Mouse (Mus musculus) megakaryocyte, embryonic 14.5 days (primary cell): ENCODE results near the gene Tmem220.

ENCODE experiments used
- FLI1 ChIP-seq: IDR thresholded peaks from 2 replicates; pipeline ENCODE4 v1.6.1; 2012; ENCODE audit warnings: low read length, inconsistent platforms, mixed read lengths
- GATA1 ChIP-seq: IDR thresholded peaks from 3 replicates; pipeline ENCODE4 v1.6.1; 2012; ENCODE audit warnings: mixed read lengths, low read length, inconsistent platforms, borderline replicate concordance

- no peak for TF ChIP-seq GATA1
- TF ChIP-seq FLI1 = no peak
Measured at GRCm38 (mm10) chr11:67017801-67018591, 7.0 kb upstream of the Tmem220 start.
